Mouse (Mus musculus) forebrain, embryonic 14.5 days (tissue): ENCODE measurements around the gene Slc25a48. TPM values are rescaled to one million over a fixed set of nuclear protein-coding genes. Genes with fewer than 3 reads are reported as not detected.

ENCODE experiments used
- ATAC-seq: fragments of 200-750 bp; cut with Nextera tagmentation; 2 replicates; pipeline ENCODE4 v1.8.0; 2017; ENCODE audit warnings: mild to moderate bottlenecking, moderate library complexity
- DNase-seq: peaks from one replicate; pipeline ENCODE4 v3.0.0-alpha.2; 2015; ENCODE audit warnings: low spot score
- H3K27ac ChIP-seq: fragments of 300-500 bp; sonication (generic); 2 replicates; pipeline ENCODE4 v1.5.1; 2014; ENCODE audit warnings: low read depth, mild to moderate bottlenecking, control low read depth, low read length, moderate library complexity
- H3K27me3 ChIP-seq: fragments of 300-500 bp; sonication (generic); replicated peaks from 2 replicates; pipeline ENCODE4 v1.6.1; 2014; ENCODE audit warnings: low read length, control low read depth, mixed read lengths; ENCODE audit not compliant: control insufficient read depth, insufficient read depth
- H3K36me3 ChIP-seq: fragments of 300-500 bp; sonication (generic); 2 replicates; pipeline ENCODE4 v1.6.1; 2014; ENCODE audit warnings: low read length, control low read depth; ENCODE audit not compliant: control insufficient read depth, insufficient read depth
- H3K4me1 ChIP-seq: fragments of 300-500 bp; sonication (generic); 2 replicates; pipeline ENCODE4 v1.6.1; 2014; ENCODE audit warnings: antibody characterized with exemption, low read length, control low read depth; ENCODE audit not compliant: control insufficient read depth, insufficient read depth
- H3K4me2 ChIP-seq: fragments of 300-500 bp; sonication (generic); 2 replicates; pipeline ENCODE4 v1.6.1; 2014; ENCODE audit warnings: mild to moderate bottlenecking, control low read depth, low read length
- H3K4me3 ChIP-seq: fragments of 300-500 bp; sonication (generic); 2 replicates; pipeline ENCODE4 v1.5.1; 2014; ENCODE audit warnings: low read depth, low read length, control low read depth
- H3K9ac ChIP-seq: fragments of 300-500 bp; sonication (generic); 2 replicates; pipeline ENCODE4 v1.6.1; 2014; ENCODE audit warnings: mild to moderate bottlenecking, low read length, control low read depth, moderate library complexity
- H3K9me3 ChIP-seq: fragments of 300-500 bp; sonication (generic); replicated peaks from 2 replicates; pipeline ENCODE4 v1.6.1; 2016; ENCODE audit warnings: low read length, control low read depth, mixed read lengths; ENCODE audit not compliant: control insufficient read depth
- WGBS: fragments of 180-500 bp; shearing (Covaris S2); extraction: QIAGEN DNeasy Blood & Tissue Kit; methylation state at CpG from one replicate; pipeline ENCODE4 v1.1.7; 2014; 5-methylcytosine and 5-hydroxymethylcytosine counted together
- polyA plus RNA-seq: library from polyadenylated mRNA; unstranded; fragments of >200 nt; fragmentation: Nextera tagmentation; extraction: Ambion mirVana; gene quantifications from 2 replicates; pipeline ENCODE4 v1.2.1, GENCODE M21; 2014

The Slc25a48 gene
- polyA plus RNA-seq, 1 experiment from 2014 or later: 0.06 TPM

- Histone ChIP-seq H3K4me1 (no peaks in the 10 kb centered on the region), H3K4me3 (no peak overlapping the region), H3K36me3 (no peaks in the 10 kb centered on the region), H3K27ac (no peak overlapping the region), H3K9ac (no peak overlapping the region), H3K27me3 (no peaks in the 10 kb centered on the region), H3K4me2 (no peak overlapping the region), H3K9me3 (no peaks in the 10 kb centered on the region)
- ATAC-seq (no peak), DNase-seq (no peak)
- WGBS: 86% methylated on average over 6 of the region's 6 CpGs
Observed at GRCm38 (mm10) chr13:56478027-56478426, 39.9 kb downstream of the Slc25a48 start.

DNA sequence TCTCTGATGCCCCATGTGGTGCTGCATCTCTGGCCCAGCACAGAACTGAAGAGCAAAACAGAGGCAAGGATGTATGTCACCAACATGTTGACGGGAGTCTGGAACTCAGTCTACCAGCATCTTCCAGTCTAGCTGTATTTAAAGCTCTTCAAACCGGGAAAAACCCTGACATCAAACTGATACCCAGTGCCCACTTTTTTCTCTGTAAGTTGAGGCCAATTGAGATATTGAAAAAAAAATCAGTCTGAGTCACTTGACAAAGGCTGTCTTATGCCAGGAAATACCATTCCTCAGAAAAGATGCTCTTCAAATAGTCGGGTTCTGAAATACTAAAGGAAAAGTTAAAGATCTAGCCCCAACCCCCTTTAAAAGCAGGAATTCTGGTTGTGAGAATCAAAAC is 44.0 kb downstream of the Slc25a48 start, which contains the start of gene Il9:
Gene Il9 (minus strand): TSS at position 101 of the 400 bp plus-strand sequence.
- Histone ChIP-seq H3K9me3 (no peaks in the 10 kb centered on the region), H3K4me1 (no peaks in the 10 kb centered on the region), H3K9ac (no peak within 1 kb of the TSS), H3K36me3 (no peaks in the 10 kb centered on the region), H3K27ac (no peak within 1 kb of the TSS), H3K4me2 (no peak within 1 kb of the TSS), H3K27me3 (no peaks in the 10 kb centered on the region), H3K4me3 (no peak within 1 kb of the TSS)
- no peak for ATAC-seq
- 87% methylated on average over 3 of the region's 3 CpGs for WGBS
- DNase-seq: no peak

- no peak for ATAC-seq
- WGBS: 82% methylated on average over 5 of the region's 5 CpGs
- no peak overlapping the region for H3K4me2 ChIP-seq
Observed at GRCm38 (mm10) chr13:56488012-56488411, 49.9 kb downstream of the Slc25a48 start.

GRCm38 (mm10) chr13:56494440-56494839 is 56.3 kb downstream of the Slc25a48 start:
- no peaks in the 10 kb centered on the region for H3K9me3 ChIP-seq
- no peak overlapping the region for H3K4me2 ChIP-seq
- H3K4me3 ChIP-seq: no peak overlapping the region
- no peak overlapping the region for H3K9ac ChIP-seq
- no peaks in the 10 kb centered on the region for H3K27me3 ChIP-seq
- WGBS: 13% methylated on average over 3 of the region's 3 CpGs
- H3K27ac ChIP-seq: no peak overlapping the region
- no peaks in the 10 kb centered on the region for H3K36me3 ChIP-seq
- H3K4me1 ChIP-seq: no peaks in the 10 kb centered on the region
- ATAC-seq: no peak
- no peak for DNase-seq

More at GRCm38 (mm10) chr13:56488012-56488411, 49.9 kb downstream of the Slc25a48 start:
- Histone ChIP-seq H3K27me3 (no peaks in the 10 kb centered on the region), H3K36me3 (no peaks in the 10 kb centered on the region), H3K4me1 (no peaks in the 10 kb centered on the region), H3K9me3 (no peaks in the 10 kb centered on the region), H3K4me3 (no peak overlapping the region), H3K9ac (no peak overlapping the region), H3K27ac (no peak overlapping the region)
- no peak for DNase-seq

DNA sequence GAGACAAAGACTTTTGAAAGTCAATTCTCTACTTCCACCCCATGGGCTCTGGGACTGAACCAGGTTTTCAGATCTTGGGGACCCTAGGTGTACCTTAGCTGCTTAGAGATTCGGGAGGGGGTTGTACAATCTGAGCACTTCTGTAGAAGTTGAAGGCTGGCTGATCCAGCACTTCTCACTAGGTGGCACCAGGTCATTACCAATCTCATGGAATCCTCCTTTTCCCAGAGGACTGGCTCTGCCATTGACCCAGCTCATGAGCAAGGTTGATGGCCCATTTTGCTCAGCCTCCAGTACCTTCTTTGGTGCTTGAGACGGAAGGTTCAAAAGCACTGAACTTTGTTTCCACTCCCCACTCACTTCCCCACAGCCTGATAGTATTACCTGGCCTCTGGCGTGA is 62.0 kb downstream of the Slc25a48 start:
- DNase-seq: peak; percentile 20
- WGBS: 86% methylated on average over 3 of the region's 3 CpGs
- no peaks in the 10 kb centered on the region for H3K9me3 ChIP-seq

GRCm38 (mm10) chr13:56500636-56501035 is 62.5 kb downstream of the Slc25a48 start:
- Histone ChIP-seq H3K4me1 (no peaks in the 10 kb centered on the region), H3K9me3 (no peaks in the 10 kb centered on the region), H3K4me3 (no peak overlapping the region), H3K27me3 (no peaks in the 10 kb centered on the region), H3K36me3 (no peaks in the 10 kb centered on the region), H3K9ac (no peak overlapping the region), H3K4me2 (no peak overlapping the region), H3K27ac (no peak overlapping the region)
- 91% methylated on average over 8 of the region's 8 CpGs for WGBS
- ATAC-seq: no peak
- DNase-seq: no peak

More for the DNA sequence above, 62.0 kb downstream of the Slc25a48 start:
- Histone ChIP-seq H3K4me2 (no peak overlapping the region), H3K27ac (no peak overlapping the region), H3K27me3 (no peaks in the 10 kb centered on the region), H3K36me3 (no peaks in the 10 kb centered on the region), H3K9ac (no peak overlapping the region), H3K4me1 (no peaks in the 10 kb centered on the region), H3K4me3 (no peak overlapping the region)
- no peak for ATAC-seq

DNA sequence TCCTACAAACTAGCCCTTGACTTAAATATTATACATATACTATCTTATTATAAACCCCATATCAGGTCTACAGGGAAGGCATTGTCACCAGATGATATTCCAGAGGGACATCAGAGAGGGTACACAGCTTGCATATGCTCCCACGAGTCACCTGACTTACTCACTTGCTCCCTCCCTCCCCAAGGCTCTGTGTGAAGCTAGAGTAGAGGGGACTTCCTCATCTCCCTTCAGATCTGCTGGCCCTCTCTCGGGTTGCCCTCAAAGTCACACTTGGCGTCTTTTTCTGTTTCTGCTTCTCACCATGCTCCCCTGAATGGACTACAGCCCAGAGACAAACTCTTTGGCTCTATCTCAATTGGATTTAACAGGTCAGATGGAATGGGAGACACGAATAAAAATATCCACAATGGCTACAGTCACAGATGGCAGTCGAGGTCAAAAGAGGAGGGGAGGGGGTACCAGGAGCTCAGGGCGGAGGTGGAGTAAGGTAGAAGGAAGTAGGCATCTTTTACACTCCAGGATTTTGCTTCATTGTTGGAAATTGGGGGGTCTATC is 63.8 kb downstream of the Slc25a48 start:
- no peaks in the 10 kb centered on the region for H3K36me3 ChIP-seq
- H3K4me3 ChIP-seq: no peak overlapping the region
- H3K27ac ChIP-seq: no peak overlapping the region
- 70% methylated on average over 6 of the region's 6 CpGs for WGBS
- H3K9me3 ChIP-seq: no peaks in the 10 kb centered on the region
- H3K9ac ChIP-seq: no peak overlapping the region
- H3K27me3 ChIP-seq: no peaks in the 10 kb centered on the region
- no peak for DNase-seq
- H3K4me2 ChIP-seq: no peak overlapping the region
- H3K4me1 ChIP-seq: no peaks in the 10 kb centered on the region
- no peak for ATAC-seq

- H3K27ac ChIP-seq: no peak overlapping the region
- no peaks in the 10 kb centered on the region for H3K4me1 ChIP-seq
- no peaks in the 10 kb centered on the region for H3K27me3 ChIP-seq
- ATAC-seq (no peak), DNase-seq (no peak)
- no peaks in the 10 kb centered on the region for H3K36me3 ChIP-seq
- H3K9me3 ChIP-seq: no peaks in the 10 kb centered on the region; the same call in 1 of the 2 replicates
- WGBS: 74% methylated on average over 6 of the region's 6 CpGs
- no peak overlapping the region for H3K4me2 ChIP-seq
- H3K4me3 ChIP-seq: no peak overlapping the region
- no peak overlapping the region for H3K9ac ChIP-seq
Observed at GRCm38 (mm10) chr13:56506871-56507496, 68.8 kb downstream of the Slc25a48 start.

- DNase-seq (no peak), ATAC-seq (no peak)
- Histone ChIP-seq H3K4me1 (no peaks in the 10 kb centered on the region), H3K9me3 (no peaks in the 10 kb centered on the region; the same call in 1 of the 2 replicates), H3K4me2 (no peak overlapping the region), H3K9ac (no peak overlapping the region), H3K27ac (no peak overlapping the region), H3K27me3 (no peaks in the 10 kb centered on the region), H3K4me3 (no peak overlapping the region), H3K36me3 (no peaks in the 10 kb centered on the region)
- WGBS: 86% methylated on average over 2 of the region's 2 CpGs
Observed at GRCm38 (mm10) chr13:56509796-56510195, 71.6 kb downstream of the Slc25a48 start.
